Mouse (Mus musculus) left cerebral cortex, adult 8-10 months (tissue): ENCODE measurements around the gene Cyp4f17. TPM values are rescaled to one million over a fixed set of nuclear protein-coding genes. Genes with fewer than 3 reads are reported as not detected.
"Not testable (repeated sequence)": the region's sequence is repeated elsewhere in the genome, so short reads cannot be mapped to it uniquely, and the experiment has no call there.

Source experiments
- DNase-seq, 2 experiments: peaks; one replicate each; pipeline ENCODE4 v3.0.0; 2022; ENCODE audit warnings: low spot score in 2 of 2
- total RNA-seq, 4 experiments: library from RNA; stranded (reverse); gene quantifications; 2 replicates each; pipeline ENCODE4 v1.2.4; 2022

Gene Cyp4f17
- total RNA-seq, 4 experiments from 2014 or later: 3.9 to 6.4 (median 4.6) TPM

DNA sequence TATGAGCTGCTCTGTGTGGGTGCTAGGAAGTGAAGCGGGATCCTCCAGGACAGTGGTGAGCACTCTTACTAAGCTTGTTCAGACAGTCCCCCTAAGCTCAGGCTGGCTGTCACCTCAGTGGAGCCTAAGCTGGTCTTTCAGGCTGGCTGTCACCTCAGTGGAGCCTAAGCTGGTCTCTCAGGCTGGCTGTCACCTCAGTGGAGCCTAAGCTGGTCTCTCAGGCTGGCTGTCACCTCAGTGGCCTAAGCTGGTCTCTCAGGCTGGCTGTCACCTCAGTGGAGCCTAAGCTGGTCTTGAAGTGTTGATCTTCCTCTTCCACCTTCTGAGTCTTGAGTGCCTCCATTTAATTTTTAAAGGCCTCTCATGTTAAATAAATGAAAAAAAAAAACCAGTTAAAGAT lies 20.5 kb downstream of the Cyp4f17 start:
- DNase-seq: not testable (repeated sequence)

DNA sequence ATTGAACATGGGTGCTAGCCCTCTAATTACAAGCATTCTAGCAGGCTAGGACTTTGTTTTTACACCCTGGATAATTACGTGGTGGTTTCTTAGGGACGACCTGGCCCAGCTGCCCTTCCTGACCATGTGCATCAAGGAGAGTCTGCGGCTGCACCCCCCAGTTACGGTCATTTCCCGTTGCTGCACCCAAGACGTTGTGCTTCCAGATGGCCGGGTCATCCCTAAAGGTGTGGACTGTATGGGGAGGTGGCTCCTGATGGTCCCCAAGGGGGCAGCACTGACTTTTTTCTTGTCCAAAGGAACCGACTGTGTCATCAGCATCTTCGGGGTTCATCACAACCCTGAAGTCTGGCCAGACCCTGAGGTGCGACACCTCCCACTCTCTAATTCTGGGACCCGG lies 21.9 kb downstream of the Cyp4f17 start:
- no peak for DNase-seq

DNA sequence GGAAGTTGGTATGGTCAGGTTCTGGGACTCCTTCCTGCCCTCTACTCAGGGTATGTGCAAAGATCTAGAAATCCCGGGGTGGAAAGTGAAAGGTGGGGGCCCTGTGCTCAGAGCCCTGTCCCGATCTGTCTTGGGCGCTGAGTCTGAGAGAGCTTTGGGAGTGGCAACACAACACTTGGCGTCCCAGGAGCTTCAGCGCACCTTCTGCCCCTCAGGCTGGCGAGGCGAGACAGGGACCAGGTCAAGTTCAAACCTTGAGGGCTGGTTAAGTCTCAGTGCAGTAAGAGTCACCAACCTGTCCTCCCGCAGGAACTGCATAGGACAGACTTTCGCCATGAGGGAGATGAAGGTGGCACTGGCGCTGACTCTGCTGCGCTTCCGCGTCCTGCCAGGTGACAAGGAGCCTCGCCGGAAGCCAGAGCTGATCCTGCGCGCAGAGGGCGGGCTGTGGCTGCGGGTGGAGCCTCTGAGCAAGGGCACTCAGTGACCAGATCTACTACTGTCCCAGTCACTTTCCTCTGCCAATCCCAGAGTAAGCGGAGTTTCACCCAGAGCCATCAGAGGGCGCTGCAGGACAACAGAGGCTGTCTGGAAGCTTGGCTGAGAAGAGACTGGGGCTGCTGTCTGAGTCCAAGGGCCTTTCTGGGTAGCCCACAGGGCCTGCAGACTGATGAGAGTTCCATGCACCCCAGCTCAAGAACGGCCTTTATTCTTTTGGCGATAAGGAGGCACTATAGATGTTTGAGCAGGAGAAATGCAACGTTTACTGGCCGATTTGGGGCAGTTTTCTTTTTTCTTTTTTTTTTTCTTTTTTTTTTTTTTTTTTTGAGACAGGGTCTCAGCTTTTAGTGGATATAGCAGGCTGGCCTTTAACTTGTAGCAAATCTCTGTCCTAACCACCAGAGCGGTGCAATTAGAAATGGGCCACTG lies 22.8 kb downstream of the Cyp4f17 start:
- peak; percentile 71 to 81 for DNase-seq

DNA sequence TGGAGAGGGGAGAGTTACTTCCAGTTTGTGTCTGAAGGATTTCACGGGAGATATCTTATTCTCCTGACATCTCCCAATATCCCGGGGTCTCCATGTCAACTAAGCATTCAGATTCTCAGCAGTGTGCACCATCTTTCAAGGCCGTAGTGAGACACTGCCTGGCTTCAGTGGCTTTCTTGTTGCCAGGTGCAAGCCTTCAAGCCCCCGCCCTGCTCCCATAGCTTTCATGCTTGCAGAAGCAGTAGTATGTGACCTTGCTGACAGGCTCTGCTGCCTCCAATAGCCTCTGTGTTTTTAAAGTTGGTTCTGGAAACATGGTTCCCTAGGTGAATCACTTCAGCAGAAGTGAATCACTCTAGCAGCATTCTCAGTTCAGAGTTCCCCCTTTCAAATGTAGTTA lies 26.5 kb downstream of the Cyp4f17 start:
- DNase-seq: not testable (repeated sequence)

DNA sequence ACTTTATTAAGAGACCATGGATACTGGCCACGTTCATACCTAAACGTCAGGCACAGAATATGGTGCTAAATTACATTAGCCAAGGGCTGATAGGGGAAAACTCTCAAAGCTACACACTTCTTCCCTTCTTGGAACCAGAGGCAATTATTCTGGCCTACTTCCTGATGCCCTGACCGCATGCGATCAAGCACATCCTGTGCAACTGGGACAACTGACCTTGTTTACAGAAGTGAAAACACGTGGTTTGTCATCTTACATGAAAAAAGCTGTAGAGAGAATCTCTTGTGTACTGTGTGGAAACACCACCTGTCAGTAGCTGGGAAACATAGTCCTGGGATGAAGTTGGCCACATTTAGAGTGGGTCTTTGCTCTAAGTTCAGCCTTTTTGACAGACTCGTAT lies 28.2 kb downstream of the Cyp4f17 start:
- no peak for DNase-seq

DNA sequence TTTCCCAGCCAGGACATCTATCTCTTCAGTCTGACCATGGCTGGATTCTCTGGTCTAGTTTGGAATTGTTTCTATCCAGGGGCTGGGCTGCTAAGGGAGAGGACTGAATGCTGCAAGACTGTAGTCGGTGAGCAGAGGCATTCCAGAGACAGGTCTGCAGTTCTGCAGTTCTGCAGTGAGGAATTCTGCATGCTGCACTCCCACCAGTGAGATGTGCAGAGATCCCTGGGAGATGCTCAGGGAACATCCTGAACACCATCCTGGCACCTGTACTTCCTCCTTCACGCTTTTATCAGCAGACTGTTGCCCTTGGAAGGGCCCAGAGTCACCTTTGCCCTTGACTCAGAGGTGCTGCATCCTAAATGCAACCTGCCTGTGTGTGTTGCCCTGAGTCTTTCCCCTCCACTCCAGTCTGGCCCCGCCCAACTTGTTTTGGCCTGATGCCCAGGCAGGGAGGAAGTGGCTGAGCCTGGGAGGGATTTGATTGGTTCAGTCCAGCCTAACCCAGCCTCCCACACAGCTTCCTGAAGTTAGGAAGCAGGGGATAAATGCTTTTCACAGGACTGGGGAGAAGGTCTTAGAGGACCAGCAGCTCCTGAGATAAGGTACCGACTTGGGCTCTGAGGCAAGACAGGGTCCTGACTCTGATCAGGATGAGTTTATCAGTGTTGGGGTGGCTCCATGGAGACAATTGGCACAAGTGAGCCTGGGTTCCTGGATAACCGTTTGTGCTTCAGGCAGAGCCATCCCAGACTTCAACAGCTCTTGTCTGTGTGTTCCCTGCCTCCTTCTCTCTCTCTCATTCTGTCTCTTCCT lies 30.4 kb downstream of the Cyp4f17 start, which contains the start of gene Cyp4f16:
TSS of gene Cyp4f16 (plus strand) at position 508 of the 816 bp plus-strand sequence.
- peak; percentile 34 to 60 for DNase-seq

DNA sequence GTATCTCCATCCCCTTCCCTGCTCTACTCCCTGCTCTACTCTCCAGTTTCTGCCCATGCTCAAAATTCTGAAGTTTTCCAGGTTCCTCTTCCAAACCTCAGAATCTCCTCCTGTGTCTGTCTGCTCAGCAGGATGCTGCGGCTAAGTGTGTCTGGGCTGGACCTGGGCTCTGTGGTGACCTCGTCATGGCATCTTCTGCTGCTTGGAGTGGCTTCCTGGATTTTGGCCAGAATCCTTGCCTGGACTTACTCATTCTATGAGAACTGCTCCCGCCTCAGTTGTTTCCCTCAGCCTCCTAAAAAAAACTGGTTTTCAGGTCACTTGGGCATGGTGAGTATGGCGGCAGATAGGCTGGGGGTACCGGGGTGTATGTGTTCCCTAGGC lies 31.0 kb downstream of the Cyp4f17 start:
- no peak for DNase-seq

DNA sequence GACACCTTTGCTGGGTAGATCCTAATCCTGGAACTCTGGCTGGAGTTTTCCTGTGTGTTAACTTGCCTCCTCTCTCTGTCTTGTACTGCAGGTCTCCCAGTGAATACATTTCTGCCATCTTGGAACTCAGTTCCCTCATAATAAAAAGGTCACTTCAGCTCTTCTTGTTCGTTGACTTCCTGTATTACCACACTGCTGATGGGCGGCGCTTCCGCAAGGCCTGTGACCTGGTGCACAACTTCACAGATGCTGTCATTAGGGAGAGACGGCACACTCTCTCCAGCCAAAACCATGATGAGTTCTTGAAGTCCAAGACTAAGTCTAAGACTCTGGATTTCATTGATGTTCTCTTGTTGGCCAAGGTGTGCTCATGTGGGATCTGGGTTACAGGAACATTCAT lies 38.9 kb downstream of the Cyp4f17 start:
- not testable (repeated sequence) for DNase-seq

DNA sequence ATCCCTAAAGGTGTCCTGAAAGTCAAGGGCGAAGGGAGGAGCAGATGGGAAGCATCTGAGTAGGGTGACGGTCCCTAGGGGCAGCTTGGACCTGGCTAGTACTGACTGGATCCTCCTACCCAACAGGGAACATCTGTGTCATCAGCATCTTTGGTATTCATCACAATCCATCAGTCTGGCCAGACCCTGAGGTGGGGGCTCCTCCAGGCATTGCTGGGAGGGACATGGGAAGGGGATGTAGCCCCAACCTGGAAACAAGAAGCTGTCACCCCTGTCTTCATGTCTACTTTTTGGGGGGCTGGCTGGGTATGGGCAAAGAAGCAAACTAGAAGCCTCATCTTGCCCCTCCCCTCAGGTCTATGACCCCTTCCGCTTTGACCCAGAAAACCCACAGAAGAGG lies 44.5 kb downstream of the Cyp4f17 start:
- DNase-seq: not testable (repeated sequence)

DNA sequence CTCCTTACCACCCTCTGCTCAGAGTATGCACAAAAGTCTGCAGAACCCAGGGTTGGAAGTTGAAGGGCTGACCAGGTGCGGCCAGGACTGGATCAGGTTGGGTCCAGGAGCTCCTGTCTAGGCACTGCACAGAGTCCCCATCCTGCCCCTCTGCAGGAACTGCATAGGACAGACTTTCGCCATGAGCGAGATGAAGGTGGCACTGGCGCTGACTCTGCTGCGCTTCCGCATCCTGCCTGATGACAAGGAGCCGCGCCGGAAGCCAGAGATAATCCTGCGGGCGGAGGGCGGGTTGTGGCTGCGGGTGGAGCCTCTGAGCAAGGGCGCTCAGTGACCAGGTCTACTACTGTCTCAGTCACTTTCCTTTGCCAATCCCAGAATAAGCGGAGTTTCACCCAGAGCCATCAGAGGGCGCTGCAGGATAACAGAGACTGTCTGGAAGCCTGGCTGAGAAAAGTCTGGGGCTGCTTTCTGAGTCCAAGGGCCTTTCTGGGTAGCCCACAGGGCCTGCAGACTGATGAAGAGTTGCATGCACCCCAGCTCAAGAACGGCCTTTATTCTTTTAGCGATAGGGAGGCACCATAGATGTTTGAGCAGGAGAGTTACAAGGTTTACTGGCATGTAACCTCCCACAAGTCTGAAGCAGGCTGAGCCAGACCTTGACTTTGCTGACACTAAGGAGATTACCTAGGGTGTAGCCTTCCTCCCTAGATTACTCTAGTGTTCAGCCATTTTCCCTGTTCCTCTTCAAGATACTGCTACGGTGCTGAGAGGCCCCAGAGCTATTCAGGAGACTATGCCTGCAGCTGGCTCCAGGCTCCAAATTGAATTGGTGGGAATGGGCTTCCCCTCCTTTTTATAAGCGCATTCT lies 45.3 kb downstream of the Cyp4f17 start:
- peak; percentile 74 to 77 for DNase-seq

DNA sequence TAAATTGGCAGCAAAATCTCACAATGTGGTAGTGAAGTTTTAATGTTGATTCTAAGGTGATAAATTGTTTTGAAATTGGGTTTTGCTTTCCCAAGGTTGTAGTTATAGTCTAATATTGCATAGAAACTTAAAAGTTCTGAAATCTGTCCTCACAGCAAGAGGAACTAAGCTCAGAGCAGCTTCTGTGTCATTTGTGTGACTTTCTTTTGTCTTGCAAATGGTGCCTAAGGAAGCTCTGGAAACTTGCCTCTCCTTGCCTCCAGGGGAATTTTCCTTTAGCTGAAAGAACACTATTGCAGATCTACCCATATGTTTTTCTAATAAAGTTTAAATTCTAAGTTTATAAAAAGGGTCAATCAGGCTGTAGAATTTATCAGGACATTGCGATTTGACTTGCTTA lies 47.2 kb downstream of the Cyp4f17 start:
- not testable (repeated sequence) for DNase-seq

DNA sequence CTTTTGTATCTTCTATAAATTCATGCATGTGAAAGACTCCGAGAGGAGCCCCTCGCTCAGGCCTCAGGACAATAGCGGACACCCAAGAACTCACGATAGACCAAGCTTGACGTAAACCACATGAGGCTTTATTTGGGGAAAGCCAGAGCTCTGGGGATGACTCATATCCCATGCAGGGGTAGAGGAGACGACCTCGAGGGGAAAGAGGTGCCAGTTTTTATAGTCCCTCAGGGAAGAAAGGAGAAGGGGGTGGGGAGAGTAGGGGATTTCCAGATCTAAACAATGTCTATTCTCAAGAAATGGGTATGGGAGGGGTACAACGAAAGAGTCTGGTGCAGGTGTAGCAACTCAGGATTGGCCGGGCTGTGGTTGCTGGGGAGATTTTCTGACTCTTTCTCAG lies 48.5 kb downstream of the Cyp4f17 start:
- DNase-seq: not testable (repeated sequence)

DNA sequence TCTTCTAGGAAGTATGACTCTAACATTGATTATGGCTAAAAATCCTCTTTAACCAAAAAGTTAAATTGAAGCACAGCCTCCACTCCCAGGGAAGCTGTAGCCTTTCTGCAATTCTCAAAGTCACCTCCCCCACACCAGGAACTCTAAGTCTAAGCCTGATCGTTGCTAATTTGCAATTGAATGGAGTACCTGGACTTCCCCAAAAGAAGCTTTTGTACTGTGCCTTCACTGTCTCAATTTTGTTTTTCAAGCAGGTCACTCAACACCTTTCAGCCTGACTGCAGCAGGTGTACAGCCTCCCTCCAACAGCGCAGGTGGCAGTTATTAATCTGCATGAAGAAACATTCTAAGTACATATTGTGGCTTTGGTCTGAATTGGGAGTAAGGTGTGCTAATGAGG lies 57.5 kb downstream of the Cyp4f17 start:
- DNase-seq: not testable (repeated sequence)

DNA sequence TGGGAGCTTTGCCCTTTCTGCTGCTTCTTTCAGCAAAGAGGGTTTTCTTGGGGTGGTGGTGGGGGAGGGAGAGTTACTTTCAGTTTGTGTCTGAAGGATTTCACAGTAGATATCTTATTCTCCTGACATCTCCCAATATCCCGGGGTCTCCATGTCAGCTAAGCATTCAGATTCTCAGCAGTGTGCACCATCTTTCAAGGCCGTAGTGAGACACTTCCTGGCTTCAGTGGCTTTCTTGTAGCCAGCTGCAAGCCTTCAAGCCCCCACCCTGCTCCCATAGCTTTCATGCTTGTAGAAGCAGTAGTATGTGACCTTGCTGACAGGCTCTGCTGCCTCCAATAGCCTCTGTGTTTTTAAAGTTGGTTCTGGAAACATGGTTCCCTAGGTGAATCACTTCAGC lies 67.4 kb downstream of the Cyp4f17 start:
- not testable (repeated sequence) for DNase-seq

DNA sequence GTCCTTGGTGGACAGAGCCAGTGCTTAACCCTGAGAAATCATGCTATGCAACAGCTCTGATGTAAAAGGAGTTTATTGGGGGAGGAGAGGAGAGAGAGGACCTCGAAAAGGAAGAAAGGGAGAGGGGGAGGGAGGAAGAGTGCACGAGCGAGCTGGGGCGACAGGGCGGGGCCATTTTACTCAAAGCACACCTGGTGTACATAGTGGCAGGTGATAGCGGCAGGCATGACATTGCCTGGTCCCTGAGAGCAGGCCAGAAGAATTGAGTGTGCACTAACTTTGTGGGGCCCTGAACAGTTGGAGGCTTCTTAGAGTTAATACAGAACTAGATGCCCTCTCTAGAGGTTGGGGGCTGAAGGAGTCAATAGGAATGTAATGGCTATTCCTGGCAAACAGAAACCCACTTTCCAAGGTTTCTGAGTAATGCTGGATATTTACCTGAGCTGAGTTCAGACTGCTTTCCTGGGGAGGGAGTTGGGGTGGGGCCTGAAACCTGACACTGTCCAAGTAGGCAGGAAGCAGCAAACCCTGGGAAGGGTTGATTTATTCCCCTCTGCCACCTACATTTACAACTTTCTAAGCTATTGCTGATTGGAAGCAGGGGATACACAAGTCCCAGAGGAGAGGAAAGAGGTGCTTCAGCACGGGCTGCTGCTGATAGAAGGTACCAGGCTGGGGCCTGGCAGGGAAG lies 71.8 kb downstream of the Cyp4f17 start:
- no peak for DNase-seq

Other genes with a start within 250 kb of the Cyp4f17 start
- gene Brd4, start 221.3 kb upstream of the Cyp4f17 start, total RNA-seq: 100 to 1,000 TPM in 2 of 4 experiments, 10 to 100 TPM in 2; 97.6 to 116 (median 102) TPM
- gene Akap8, start 184.8 kb upstream of the Cyp4f17 start, total RNA-seq: 10 to 100 TPM; 78.4 to 92.7 (median 90.7) TPM
- 100 to 1,000 TPM; 184 to 217 (median 195) TPM for gene Akap8l, start 155.4 kb upstream of the Cyp4f17 start, total RNA-seq
- 10 to 100 TPM; 46.6 to 50.3 (median 49.1) TPM for gene Wiz, start 116.6 kb upstream of the Cyp4f17 start, total RNA-seq
- gene Rasal3, start 102.5 kb upstream of the Cyp4f17 start, total RNA-seq: 10 to 100 TPM in 2 of 4 experiments, 1 to 10 TPM in 2; 3.8 to 11.5 (median 7.6) TPM
- gene Pglyrp2, start 81.9 kb upstream of the Cyp4f17 start, total RNA-seq: not detected
- gene Cyp4f39, start 53.3 kb upstream of the Cyp4f17 start, total RNA-seq: not detected
- 1 to 10 TPM; 4.8 to 7.1 (median 6.4) TPM for gene Cyp4f16, start 30.5 kb downstream of the Cyp4f17 start, total RNA-seq
- gene Cyp4f37, start 115.3 kb downstream of the Cyp4f17 start, total RNA-seq: not detected
- not detected for gene Cyp4f40, start 152.8 kb downstream of the Cyp4f17 start, total RNA-seq
- gene Cyp4f15, start 179.6 kb downstream of the Cyp4f17 start, total RNA-seq: 10 to 100 TPM; 14.8 to 20.4 (median 18.0) TPM